Mouse (Mus musculus): ENCODE measurements around the gene Slc16a5. TPM values are rescaled to one million over a fixed set of nuclear protein-coding genes. Genes with fewer than 3 reads are reported as not detected.

Slc16a5 gene
- polyA plus RNA-seq (2016; fragmentation: Nextera tagmentation; extraction: Ambion mirVana), result 0.28 and 0.34 TPM in 2 replicates

DNA sequence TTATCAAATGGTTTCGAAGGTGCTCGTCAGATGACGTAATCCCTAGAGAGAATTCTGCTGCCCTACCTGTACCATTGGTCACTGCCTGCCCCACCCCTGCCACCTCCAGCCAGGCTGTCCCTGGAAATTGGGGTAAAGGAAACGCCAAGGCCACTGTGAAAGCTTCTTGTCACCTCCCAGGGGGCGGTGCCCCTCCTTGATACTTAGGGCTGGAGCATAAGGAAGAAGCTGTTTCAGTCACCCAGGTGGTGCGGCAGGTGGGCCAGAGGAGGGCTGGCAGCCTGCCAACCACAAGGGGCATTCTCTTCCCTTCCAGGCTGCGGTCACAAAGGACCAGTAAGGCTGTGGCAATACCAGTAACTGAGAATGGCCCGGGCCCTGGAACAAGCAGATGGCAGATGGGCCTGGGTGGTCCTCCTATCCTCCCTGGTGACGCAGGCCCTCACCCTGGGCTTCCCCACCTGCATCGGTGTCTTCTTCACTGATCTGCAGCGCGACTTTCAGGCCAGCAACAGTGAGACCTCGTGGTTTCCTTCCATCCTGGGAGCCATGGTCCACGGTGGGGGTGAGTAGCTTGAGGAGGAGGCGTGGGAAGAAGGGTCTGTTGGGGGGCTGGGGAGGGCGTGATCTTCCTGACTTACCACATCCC, at the start of gene Slc16a5:
TSS of gene Slc16a5 (plus strand) at position 232 of the 649 bp plus-strand sequence.
- peaks cover 49% of the 10 kb centered on the region for H3K4me1 ChIP-seq
- H3K27me3 ChIP-seq (replicated peaks; ENCODE audit: low read depth, poor library complexity, severe bottlenecking), result peaks cover 13% of the 10 kb centered on the region; the same call in 1 of the 2 replicates
- no peak within 1 kb of the TSS for H3K4me3 ChIP-seq
- H3K36me3 ChIP-seq (replicated peaks), result no peaks in the 10 kb centered on the region
- no peak for DNase-seq (ENCODE audit: low spot score)
- no peaks in the 10 kb centered on the region for H3K9me3 ChIP-seq
- 81% methylated on average over 16 of the region's 16 CpGs for WGBS
- H3K27ac ChIP-seq (replicated peaks), result no peak within 1 kb of the TSS; the same call in 1 of the 2 replicates

DNA sequence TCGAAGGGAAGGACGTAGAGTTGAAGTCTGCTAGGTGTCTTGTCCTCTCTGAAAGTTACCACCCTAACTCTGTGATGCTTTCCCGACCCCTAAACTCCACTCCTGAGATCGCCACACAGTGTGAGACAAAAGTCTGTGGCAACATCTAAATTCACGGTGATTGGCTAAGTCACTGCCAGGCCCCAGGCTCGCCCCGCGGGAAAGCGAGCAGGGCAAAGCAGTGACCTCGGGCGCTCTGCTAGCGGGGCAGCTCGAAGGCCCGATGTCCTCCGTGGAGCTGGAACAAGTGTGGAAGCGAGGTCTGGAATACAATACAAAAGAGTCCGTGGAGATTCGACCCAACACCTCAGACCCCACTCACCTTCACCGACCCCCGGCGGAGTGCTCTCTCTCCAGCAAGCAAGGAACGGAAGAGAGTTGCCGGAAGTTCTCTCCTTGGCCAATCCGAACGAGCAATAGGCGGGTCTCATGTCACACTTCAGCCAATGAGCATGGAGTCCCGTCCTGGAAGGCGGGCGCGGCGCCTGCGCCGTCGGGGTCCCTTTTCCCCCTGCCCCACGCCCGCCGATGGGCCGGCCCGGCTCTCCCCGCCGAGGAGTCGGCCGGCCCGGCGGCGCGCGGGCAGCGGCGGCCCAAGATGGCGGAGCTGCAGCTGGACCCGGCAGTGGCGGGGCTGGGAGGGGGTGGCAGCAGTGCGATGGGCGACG, 42.6 kb upstream of the Slc16a5 start, which contains the start of the genes Atp5h and Kctd2:
TSS of gene Atp5h (minus strand) at position 432 of the 707 bp plus-strand sequence.
TSS of gene Kctd2 (plus strand) at position 598 of the 707 bp plus-strand sequence.
- H3K36me3 ChIP-seq (replicated peaks), result peaks cover 53% of the 10 kb centered on the region

DNA sequence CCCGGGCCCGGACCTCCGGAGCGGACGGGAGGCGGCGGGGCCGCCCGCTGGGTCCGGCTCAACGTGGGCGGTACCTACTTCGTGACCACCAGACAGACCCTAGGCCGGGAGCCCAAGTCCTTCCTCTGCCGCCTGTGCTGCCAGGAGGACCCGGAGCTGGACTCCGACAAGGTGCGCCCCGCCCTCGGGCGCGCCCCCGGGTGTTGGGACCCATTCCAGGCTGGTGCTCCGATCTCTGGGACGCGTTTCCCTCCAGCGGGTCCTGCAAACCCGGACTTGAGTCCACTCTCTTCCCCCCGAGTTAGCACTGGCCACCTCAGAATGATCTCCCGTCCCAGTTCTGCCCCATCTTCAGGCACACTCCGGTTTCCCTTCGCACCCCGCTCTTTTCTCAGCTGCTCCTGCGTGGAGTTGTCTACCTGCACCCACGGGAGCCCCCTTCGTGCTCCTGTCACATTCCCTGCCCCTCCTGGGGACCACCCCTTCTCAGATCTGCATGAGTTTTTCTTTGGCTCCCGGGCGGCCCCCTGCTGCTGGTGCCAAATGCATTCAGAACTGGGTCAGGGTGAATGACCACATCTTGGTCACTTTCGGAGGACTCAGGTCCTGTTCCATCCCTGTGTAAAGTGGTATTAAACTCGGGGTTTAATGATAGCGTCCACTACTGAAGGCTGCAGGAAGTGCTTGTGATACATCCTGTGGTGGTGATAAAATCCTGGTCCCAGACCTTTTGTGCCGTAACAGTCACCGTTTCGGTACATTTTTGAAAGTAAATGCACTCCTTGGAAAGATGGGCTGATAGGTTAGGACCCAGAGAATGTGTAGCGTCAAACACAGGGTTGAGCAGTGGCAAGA, 41.7 kb upstream of the Slc16a5 start:
- Histone ChIP-seq H3K36me3 (replicated peaks) (peaks cover 53% of the 10 kb centered on the region), H3K4me3 (peak overlapping the region; percentile 97)
- 3% methylated on average over 45 of the region's 45 CpGs for WGBS

More for the DNA sequence above, 42.6 kb upstream of the Slc16a5 start, which contains the start of the genes Atp5h and Kctd2:
- Histone ChIP-seq H3K9me3 (no peaks in the 10 kb centered on the region), H3K4me1 (peaks cover 38% of the 10 kb centered on the region), H3K27me3 (replicated peaks; ENCODE audit: low read depth, poor library complexity, severe bottlenecking) (no peaks in the 10 kb centered on the region), H3K4me3 (peak within 1 kb of the TSS; percentile 97), H3K27ac (replicated peaks) (peak within 1 kb of the TSS; percentile 97)
- WGBS, result under 1% methylated on average over 56 of the region's 56 CpGs
- DNase-seq (ENCODE audit: low spot score), result peak; percentile 98

DNA sequence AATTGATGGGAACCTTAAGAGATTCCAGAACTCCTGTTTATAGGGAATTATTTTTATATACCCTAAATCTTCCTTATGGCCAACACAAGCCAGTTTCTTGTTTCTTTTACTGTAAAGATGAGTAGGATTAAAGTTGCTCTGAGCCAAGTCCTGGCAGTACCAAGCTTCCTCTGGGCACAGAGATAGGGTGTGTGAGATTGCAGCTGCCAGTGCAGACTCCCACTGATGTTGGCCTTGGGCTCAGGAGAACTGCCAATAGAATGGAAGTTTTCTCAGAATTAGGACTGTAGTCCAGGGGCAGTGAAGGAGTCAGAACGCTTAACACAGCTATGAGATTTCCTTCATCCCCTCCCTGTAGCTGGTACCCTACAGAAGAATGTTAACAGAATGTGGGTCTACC, 40.9 kb upstream of the Slc16a5 start:
- DNase-seq (ENCODE audit: low spot score), result no peak
- peaks cover 38% of the 10 kb centered on the region for H3K4me1 ChIP-seq
- no peaks in the 10 kb centered on the region for H3K9me3 ChIP-seq
- peaks cover 53% of the 10 kb centered on the region for H3K36me3 ChIP-seq (replicated peaks)
- WGBS, result 66% methylated on average over 1 of the region's 1 CpGs
- H3K4me3 ChIP-seq, result peak overlapping the region; percentile 97
- H3K27ac ChIP-seq (replicated peaks), result peak overlapping the region; percentile 25; the same call in 1 of the 2 replicates
- no peaks in the 10 kb centered on the region for H3K27me3 ChIP-seq (replicated peaks; ENCODE audit: low read depth, poor library complexity, severe bottlenecking)

More for the DNA sequence above, 41.7 kb upstream of the Slc16a5 start:
- Histone ChIP-seq H3K27ac (replicated peaks) (peak overlapping the region; percentile 97), H3K27me3 (replicated peaks; ENCODE audit: low read depth, poor library complexity, severe bottlenecking) (no peaks in the 10 kb centered on the region), H3K4me1 (peaks cover 38% of the 10 kb centered on the region), H3K9me3 (no peaks in the 10 kb centered on the region)
- peak; percentile 70 for DNase-seq (ENCODE audit: low spot score)

DNA sequence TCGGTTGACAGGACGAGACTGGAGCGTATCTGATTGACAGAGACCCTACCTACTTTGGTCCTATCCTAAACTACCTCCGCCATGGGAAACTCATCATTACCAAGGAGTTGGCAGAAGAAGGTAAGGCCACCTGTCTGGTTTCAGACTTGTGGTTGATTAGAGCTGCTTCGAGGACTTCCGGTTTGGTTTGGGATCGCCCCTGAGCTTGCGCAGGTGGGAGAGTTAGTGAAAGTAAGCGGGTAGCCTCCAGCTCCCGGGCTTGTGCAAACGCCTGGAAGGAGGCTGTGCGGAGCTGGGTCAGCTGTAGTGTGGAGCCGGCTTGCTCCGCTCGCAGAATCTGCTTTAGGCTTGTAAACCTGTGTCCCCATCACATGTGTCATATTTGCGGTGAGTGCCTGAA, 40.3 kb upstream of the Slc16a5 start:
- Histone ChIP-seq H3K27me3 (replicated peaks; ENCODE audit: low read depth, poor library complexity, severe bottlenecking) (no peaks in the 10 kb centered on the region), H3K27ac (replicated peaks) (no peak overlapping the region), H3K9me3 (no peaks in the 10 kb centered on the region), H3K36me3 (replicated peaks) (peaks cover 53% of the 10 kb centered on the region), H3K4me3 (peak overlapping the region; percentile 97; the same call in 1 of the 2 replicates), H3K4me1 (peaks cover 38% of the 10 kb centered on the region)
- 91% methylated on average over 16 of the region's 16 CpGs for WGBS
- DNase-seq (ENCODE audit: low spot score), result no peak

DNA sequence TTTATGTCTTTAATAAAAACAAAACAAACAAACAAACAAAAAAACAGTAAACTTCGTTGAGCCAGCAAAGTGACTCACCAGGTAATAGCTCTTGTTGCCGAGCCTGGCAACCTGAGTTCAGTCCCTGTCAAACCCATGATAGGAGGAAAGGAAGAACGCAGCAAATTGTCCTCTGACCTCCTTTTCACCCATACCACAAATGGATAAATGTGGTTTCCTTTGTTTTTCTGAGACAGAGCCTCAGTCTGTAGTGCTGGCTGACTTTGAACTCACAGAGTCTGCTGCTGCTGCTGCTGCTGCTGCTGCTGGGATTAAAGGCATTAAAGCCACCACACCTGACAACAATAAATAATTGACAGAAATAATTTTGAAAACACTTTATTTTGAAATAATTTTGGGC, 39.2 kb upstream of the Slc16a5 start:
- peaks cover 49% of the 10 kb centered on the region for H3K36me3 ChIP-seq (replicated peaks)
- no peak for DNase-seq (ENCODE audit: low spot score)
- WGBS, result 86% methylated on average over 3 of the region's 3 CpGs

DNA sequence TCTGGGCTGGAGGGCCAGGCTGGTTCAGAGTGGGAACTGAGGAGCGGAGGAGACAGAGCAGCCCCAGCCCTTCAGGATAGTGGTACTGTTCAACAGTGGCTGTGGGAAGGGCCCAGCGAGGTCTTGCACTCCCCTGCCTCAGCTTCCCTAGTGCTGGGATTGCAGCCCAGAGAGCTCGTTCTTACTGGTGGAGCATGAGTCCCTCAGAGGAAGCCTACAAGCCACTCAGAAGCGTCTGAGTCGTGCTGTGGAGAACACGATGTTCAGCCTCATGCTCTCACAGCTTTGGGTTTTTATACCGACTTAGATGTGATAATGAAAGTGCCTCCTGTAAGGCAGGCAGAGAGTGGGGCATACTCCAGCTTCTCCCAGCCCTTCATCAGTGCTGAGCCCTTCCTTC, 37.6 kb upstream of the Slc16a5 start:
- H3K36me3 ChIP-seq (replicated peaks), result peaks cover 61% of the 10 kb centered on the region
- no peaks in the 10 kb centered on the region for H3K27me3 ChIP-seq (replicated peaks; ENCODE audit: low read depth, poor library complexity, severe bottlenecking)
- H3K9me3 ChIP-seq, result no peaks in the 10 kb centered on the region
- no peak overlapping the region for H3K27ac ChIP-seq (replicated peaks)
- H3K4me3 ChIP-seq, result no peak overlapping the region
- no peak for DNase-seq (ENCODE audit: low spot score)
- H3K4me1 ChIP-seq, result peaks cover 37% of the 10 kb centered on the region
- 85% methylated on average over 7 of the region's 7 CpGs for WGBS

More for the DNA sequence above, 39.2 kb upstream of the Slc16a5 start:
- no peak overlapping the region for H3K27ac ChIP-seq (replicated peaks)
- no peak overlapping the region for H3K4me3 ChIP-seq
- H3K27me3 ChIP-seq (replicated peaks; ENCODE audit: low read depth, poor library complexity, severe bottlenecking), result no peaks in the 10 kb centered on the region
- H3K4me1 ChIP-seq, result peaks cover 41% of the 10 kb centered on the region
- no peaks in the 10 kb centered on the region for H3K9me3 ChIP-seq

DNA sequence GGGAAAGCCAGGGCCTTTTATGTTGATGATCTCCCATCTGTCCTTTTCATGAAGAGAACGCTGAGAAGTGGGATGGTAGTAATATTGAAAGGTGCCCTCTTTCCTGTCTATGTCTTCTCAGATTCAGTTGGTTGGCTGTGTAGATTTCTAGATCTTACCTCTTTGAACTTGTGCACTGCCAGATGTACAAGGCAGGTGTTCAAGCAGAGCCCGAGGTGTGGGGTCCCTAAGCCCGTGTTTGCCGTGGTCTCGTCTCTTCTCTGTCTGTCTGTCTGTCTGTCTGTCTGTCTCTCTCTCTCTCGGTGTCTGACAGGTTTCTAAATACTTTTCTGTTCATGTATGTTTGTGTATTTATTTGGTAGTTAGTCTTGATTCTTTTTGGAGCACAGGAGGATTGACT, 36.6 kb upstream of the Slc16a5 start:
- Histone ChIP-seq H3K4me1 (peaks cover 35% of the 10 kb centered on the region), H3K36me3 (replicated peaks) (peaks cover 71% of the 10 kb centered on the region), H3K4me3 (no peak overlapping the region), H3K27me3 (replicated peaks; ENCODE audit: low read depth, poor library complexity, severe bottlenecking) (no peaks in the 10 kb centered on the region), H3K9me3 (no peaks in the 10 kb centered on the region), H3K27ac (replicated peaks) (no peak overlapping the region)
- WGBS, result 92% methylated on average over 6 of the region's 6 CpGs
- DNase-seq (ENCODE audit: low spot score), result no peak

DNA sequence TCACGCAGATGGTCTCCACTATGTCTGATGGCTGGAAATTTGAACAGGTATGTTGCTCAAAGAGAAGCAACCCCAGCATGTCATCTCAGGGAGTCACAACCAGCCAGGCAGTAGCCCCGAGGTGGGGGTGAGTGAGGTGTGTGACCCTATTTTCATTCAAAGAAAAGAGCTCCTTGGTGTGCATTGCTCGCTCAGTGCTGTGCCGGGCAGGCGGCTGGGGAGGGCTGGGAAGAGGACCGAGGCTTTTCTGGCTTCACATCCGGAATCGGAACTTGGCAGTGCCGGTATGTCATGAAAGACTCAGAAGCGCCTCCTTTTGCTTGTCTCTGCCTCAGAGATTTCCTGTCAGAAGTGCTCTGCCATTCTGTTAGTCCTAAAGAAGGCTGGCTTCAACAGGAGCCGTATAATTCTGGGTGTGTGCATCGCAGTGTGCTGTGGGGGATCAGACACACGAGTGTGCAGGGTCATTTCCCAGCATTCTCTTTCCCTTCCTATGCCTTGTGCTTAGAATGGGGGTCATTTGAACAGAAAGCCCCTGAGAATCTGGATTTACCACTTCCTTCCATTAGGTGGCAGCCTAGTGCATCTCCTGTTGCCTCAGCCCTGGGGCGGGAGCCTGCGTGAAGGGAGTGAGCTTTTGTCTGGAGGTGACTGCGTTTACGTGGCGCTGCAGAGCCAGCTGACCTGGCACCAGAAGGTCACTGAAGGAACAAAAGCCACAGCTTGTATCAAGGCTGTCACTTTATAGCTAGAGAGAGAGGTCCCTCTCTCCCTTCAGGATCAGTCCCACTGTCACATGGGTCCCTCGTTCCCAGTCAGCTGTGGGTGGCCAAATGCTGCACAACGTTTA, 34.6 kb upstream of the Slc16a5 start:
- Histone ChIP-seq H3K27me3 (replicated peaks; ENCODE audit: low read depth, poor library complexity, severe bottlenecking) (no peaks in the 10 kb centered on the region), H3K4me3 (peak overlapping the region; percentile 27; the same call in 1 of the 2 replicates), H3K9me3 (no peaks in the 10 kb centered on the region), H3K4me1 (peaks cover 20% of the 10 kb centered on the region), H3K36me3 (replicated peaks) (peaks cover 83% of the 10 kb centered on the region), H3K27ac (replicated peaks) (peak overlapping the region; percentile 81)
- 31% methylated on average over 20 of the region's 20 CpGs for WGBS
- peak; percentile 85 for DNase-seq (ENCODE audit: low spot score)

DNA sequence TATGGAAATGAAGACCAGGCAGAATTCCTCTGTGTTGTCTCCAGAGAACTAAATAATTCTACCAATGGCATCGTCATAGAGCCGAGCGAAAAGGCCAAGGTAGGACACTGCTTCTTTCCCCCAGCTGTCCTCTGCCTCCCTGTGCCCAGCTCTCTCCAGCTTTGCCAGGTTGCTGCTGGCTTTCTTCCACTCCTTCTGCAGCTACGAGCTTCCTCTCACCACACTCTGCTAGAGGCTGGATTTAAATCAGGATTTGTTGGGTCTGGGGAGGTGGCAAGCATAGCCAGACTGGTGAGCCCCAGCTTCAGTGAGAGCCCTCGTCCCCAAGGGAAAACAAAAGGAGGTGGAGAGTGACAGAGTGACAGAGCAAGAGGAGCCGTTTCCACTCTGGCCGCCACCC, 33.0 kb upstream of the Slc16a5 start:
- H3K36me3 ChIP-seq (replicated peaks), result peaks cover 85% of the 10 kb centered on the region

DNA sequence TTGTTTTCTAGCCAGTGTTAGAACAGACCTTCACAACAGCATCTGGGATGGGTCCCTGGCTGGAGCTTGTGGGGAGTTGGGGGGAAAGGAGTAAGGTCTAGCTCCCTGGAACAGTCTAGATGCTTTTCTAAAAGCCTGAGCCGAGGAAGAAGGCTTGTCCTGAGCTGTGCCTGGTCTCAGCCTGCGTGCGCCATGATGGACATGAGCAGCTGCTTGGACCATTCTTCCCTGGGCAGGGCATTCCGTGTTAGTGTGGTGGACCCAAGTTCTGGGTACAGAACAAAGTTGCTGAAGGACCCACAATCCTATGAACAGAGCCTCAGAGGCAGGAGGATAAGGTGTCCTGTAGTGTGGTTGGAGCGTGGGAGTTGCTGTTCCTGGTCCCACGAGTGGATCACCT, 31.7 kb upstream of the Slc16a5 start:
- Histone ChIP-seq H3K9me3 (no peaks in the 10 kb centered on the region), H3K4me1 (peaks cover 29% of the 10 kb centered on the region), H3K27me3 (replicated peaks; ENCODE audit: low read depth, poor library complexity, severe bottlenecking) (no peaks in the 10 kb centered on the region), H3K27ac (replicated peaks) (no peak overlapping the region), H3K36me3 (replicated peaks) (peaks cover 73% of the 10 kb centered on the region), H3K4me3 (no peak overlapping the region)
- 93% methylated on average over 6 of the region's 6 CpGs for WGBS
- DNase-seq (ENCODE audit: low spot score), result no peak

More for the DNA sequence above, 33.0 kb upstream of the Slc16a5 start:
- Histone ChIP-seq H3K4me3 (no peak overlapping the region), H3K9me3 (no peaks in the 10 kb centered on the region), H3K27ac (replicated peaks) (no peak overlapping the region), H3K4me1 (peaks cover 18% of the 10 kb centered on the region), H3K27me3 (replicated peaks; ENCODE audit: low read depth, poor library complexity, severe bottlenecking) (no peaks in the 10 kb centered on the region)
- 86% methylated on average over 7 of the region's 7 CpGs for WGBS
- no peak for DNase-seq (ENCODE audit: low spot score)

All from embryonic facial prominence, embryonic 10.5 days (tissue).